Mouse (Mus musculus) MEL (cell line): Measurements from ENCODE around the gene Rpn1.

Experiments used
- CHD1 ChIP-seq: IDR thresholded peaks from 2 replicates; pipeline ENCODE4 v1.6.1; 2012; ENCODE audit warnings: low read depth, mild to moderate bottlenecking, inconsistent platforms, low read length, improper control_type of control experiment
- CTCF ChIP-seq, 3 experiments: IDR thresholded peaks in 2 of 3; conservative IDR thresholded peaks in 1 of 3; 2 replicates each; pipeline ENCODE4 v1.5.1; 2011 to 2012; ENCODE audit warnings: low read length in 3 of 3, low read depth in 2 of 3, mild to moderate bottlenecking in 2 of 3, improper control_type of control experiment in 1 of 3, inconsistent platforms in 1 of 3, mixed read lengths in 1 of 3, moderate library complexity in 1 of 3; ENCODE audit not compliant: control insufficient read depth in 1 of 3, insufficient read depth in 1 of 3, poor library complexity in 1 of 3, severe bottlenecking in 1 of 3
- E2F4 ChIP-seq: IDR thresholded peaks from 2 replicates; pipeline ENCODE4 v1.6.1; 2011; ENCODE audit warnings: low read depth, low read length, improper control_type of control experiment, borderline replicate concordance
- EP300 ChIP-seq, 2 experiments: IDR thresholded peaks; 2 replicates each; pipeline ENCODE4 v1.6.1; 2011; ENCODE audit warnings: improper control_type of control experiment in 2 of 2, low read length in 2 of 2, low read depth in 1 of 2, mild to moderate bottlenecking in 1 of 2
- ETS1 ChIP-seq: IDR thresholded peaks from 2 replicates; pipeline ENCODE4 v1.6.1; 2012; ENCODE audit warnings: low read depth, mild to moderate bottlenecking, inconsistent platforms, low read length, improper control_type of control experiment, moderate library complexity
- GATA1 ChIP-seq: IDR thresholded peaks from 2 replicates; pipeline ENCODE4 v1.6.1; 2011; ENCODE audit warnings: low read depth, low read length, improper control_type of control experiment
- JUND ChIP-seq: IDR thresholded peaks from 2 replicates; pipeline ENCODE4 v1.6.1; 2011; ENCODE audit warnings: low read depth, mild to moderate bottlenecking, improper control_type of control experiment, low read length
- MYC ChIP-seq: IDR thresholded peaks from 2 replicates; pipeline ENCODE4 v1.6.1; 2011; ENCODE audit warnings: low read depth, mild to moderate bottlenecking, low read length, improper control_type of control experiment, moderate library complexity
- POLR2A ChIP-seq, 2 experiments: IDR thresholded peaks; 2 replicates each; pipeline ENCODE4 v1.6.1; 2011 to 2012; ENCODE audit warnings: low read length in 2 of 2, mild to moderate bottlenecking in 2 of 2, control low read depth in 1 of 2, improper control_type of control experiment in 1 of 2, low read depth in 1 of 2, moderate library complexity in 1 of 2; ENCODE audit not compliant: control insufficient read depth in 1 of 2, insufficient read depth in 1 of 2, poor library complexity in 1 of 2
- SIN3A ChIP-seq: IDR thresholded peaks from 2 replicates; pipeline ENCODE4 v1.6.1; 2012; ENCODE audit warnings: low read length, improper control_type of control experiment, inconsistent platforms
- TBP ChIP-seq: IDR thresholded peaks from 2 replicates; pipeline ENCODE4 v1.8.0; 2011; ENCODE audit warnings: low read depth, low read length, improper control_type of control experiment
- USF1 ChIP-seq: IDR thresholded peaks from 2 replicates; pipeline ENCODE4 v1.6.1; 2014; ENCODE audit warnings: low read depth, mild to moderate bottlenecking, inconsistent platforms, low read length, improper control_type of control experiment, moderate library complexity
- ZMIZ1 ChIP-seq: IDR thresholded peaks from 2 replicates; pipeline ENCODE4 v1.6.1; 2012; ENCODE audit warnings: low read depth, mild to moderate bottlenecking, inconsistent platforms, low read length, improper control_type of control experiment, moderate library complexity

DNA sequence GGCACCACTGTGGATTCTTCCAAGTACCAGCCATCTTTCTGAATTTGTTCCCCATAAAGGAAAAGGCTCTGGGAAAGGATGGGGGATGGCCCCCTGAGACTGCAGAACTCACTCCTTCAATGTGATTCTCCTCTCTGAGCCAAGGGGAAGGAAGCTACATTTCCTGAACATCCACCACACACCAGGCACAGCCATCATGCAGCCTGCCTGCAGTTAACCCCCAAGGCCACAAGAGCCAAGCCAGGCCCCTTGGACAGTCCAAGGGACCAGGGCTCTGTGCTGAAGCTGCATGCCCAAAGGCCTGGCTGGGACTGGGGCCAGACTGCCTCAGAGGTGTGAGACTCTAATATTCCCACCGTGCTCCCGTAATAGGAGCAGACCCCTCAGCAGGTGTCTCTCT, 37.5 kb downstream of the Rpn1 start:
- TF ChIP-seq ETS1 (no peak), GATA1 (no peak), E2F4 (no peak), TBP (no peak), CTCF (IDR thresholded peaks at IDR 0.05 in 2 of 3, conservative IDR thresholded peaks at IDR 0.05 in 1 of 3; ENCODE audit: control insufficient read depth in 1 of 3, insufficient read depth in 1 of 3, low read depth in 2 of 3, low read length in 3 of 3, poor library complexity in 1 of 3, severe bottlenecking in 1 of 3) (no peak), POLR2A (IDR thresholded peaks at IDR 0.05; ENCODE audit: control insufficient read depth in 1 of 2, insufficient read depth in 1 of 2, low read depth in 1 of 2, low read length in 2 of 2, poor library complexity in 1 of 2) (no peak), MYC (no peak), JUND (no peak), ZMIZ1 (no peak), CHD1 (no peak), EP300 (IDR thresholded peaks at IDR 0.05; ENCODE audit: low read depth in 1 of 2, low read length in 2 of 2) (no peak), USF1 (no peak), SIN3A (no peak)
